25 mouse cellular contexts compared by ENCODE assay signal in the genomic region with DNA sequence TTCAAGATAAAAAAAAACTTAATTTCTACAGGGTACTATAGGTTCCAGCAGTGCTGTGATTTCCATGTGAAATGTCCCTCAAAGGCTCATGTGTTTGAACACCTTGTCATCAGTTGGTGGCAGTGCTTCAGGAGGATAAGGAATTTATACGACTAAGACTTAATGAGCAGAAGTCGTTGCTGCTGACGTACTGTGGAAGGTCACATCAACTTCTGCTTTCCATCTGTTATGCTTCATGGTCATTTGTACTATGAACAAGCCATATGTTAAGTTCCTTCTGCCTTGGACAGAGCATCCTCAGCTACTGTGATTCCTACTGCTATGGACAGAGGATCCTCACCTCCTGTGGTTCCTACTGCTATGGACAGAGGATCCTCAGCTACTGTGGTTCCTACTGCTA. TPM values are rescaled to one million over a fixed set of nuclear protein-coding genes. Genes with fewer than 3 reads are reported as not detected.
"Had no signal": no experiment of that assay in that cellular context is flagged by ENCODE, and none has a peak within 500 bp of the region (broad histone marks: within the 10 kb centered on the region; RNA-seq: fewer than 3 reads in every experiment).

No protein-coding gene starts in this region.

- H3K4me1 ChIP-seq: kidney, embryonic 15.5 days; limb, embryonic 12.5 days; limb, embryonic 15.5 days; midbrain, embryonic 12.5 days; midbrain, embryonic 15.5 days; neural tube, embryonic 13.5 days had no signal

- H3K9ac ChIP-seq: kidney, embryonic 15.5 days; limb, embryonic 12.5 days; limb, embryonic 15.5 days; liver, embryonic 14.5 days; liver, postnatal 0 days; lung, embryonic 14.5 days; midbrain, embryonic 12.5 days; midbrain, embryonic 15.5 days; neural tube, embryonic 13.5 days had no signal

- H3K4me3 ChIP-seq: kidney, embryonic 15.5 days; left cerebral cortex, adult 2 months; limb, embryonic 12.5 days; limb, embryonic 15.5 days; midbrain, embryonic 12.5 days; midbrain, embryonic 15.5 days; myocyte; neural tube, embryonic 13.5 days had no signal

- H3K27me3 ChIP-seq: kidney, embryonic 15.5 days; limb, embryonic 12.5 days; limb, embryonic 15.5 days; midbrain, embryonic 12.5 days; midbrain, embryonic 15.5 days; neural tube, embryonic 13.5 days had no signal

- H3K36me3 ChIP-seq: kidney, embryonic 15.5 days; limb, embryonic 12.5 days; limb, embryonic 15.5 days; midbrain, embryonic 12.5 days; midbrain, embryonic 15.5 days; neural tube, embryonic 13.5 days had no signal

- DNase-seq: kidney, adult 8-10 months; kidney, postnatal 10 days; kidney, postnatal 36 days; layer of hippocampus, postnatal 36 days; left cerebral cortex, postnatal 4 days; liver, postnatal 0 days; lung, embryonic 14.5 days; right cerebral cortex, postnatal 14 days; right cerebral cortex, postnatal 4 days; spleen, adult 18-20 months; thymus, postnatal 36 days had no signal

- H3K9me3 ChIP-seq: kidney, embryonic 15.5 days; limb, embryonic 15.5 days; midbrain, embryonic 12.5 days; midbrain, embryonic 15.5 days; neural tube, embryonic 13.5 days had no signal

- ATAC-seq: intestine, postnatal 0 days; liver, postnatal 0 days; lung, postnatal 0 days; midbrain, embryonic 15.5 days had no signal

- H3K27ac ChIP-seq: kidney, embryonic 15.5 days; left cerebral cortex, adult 2 months; limb, embryonic 12.5 days; limb, embryonic 15.5 days; liver, embryonic 14.5 days; macrophage; midbrain, embryonic 12.5 days; midbrain, embryonic 15.5 days; neural tube, embryonic 13.5 days; stomach, postnatal 0 days had no signal

RNA-seq across cellular contexts. Expression of a gene that starts 21.9 kb away (rescaled TPM):
- total RNA-seq: megakaryocyte, adult 5-6 weeks had no signal
- polyA plus RNA-seq: macrophage had no signal

RNA-seq across cellular contexts. Expression of a gene that starts 46.1 kb away (rescaled TPM):
- total RNA-seq: megakaryocyte, adult 5-6 weeks had no signal
- polyA plus RNA-seq: macrophage, myocyte had no signal
